ENCODE assay signal across 8 mouse cellular contexts in the genomic region with DNA sequence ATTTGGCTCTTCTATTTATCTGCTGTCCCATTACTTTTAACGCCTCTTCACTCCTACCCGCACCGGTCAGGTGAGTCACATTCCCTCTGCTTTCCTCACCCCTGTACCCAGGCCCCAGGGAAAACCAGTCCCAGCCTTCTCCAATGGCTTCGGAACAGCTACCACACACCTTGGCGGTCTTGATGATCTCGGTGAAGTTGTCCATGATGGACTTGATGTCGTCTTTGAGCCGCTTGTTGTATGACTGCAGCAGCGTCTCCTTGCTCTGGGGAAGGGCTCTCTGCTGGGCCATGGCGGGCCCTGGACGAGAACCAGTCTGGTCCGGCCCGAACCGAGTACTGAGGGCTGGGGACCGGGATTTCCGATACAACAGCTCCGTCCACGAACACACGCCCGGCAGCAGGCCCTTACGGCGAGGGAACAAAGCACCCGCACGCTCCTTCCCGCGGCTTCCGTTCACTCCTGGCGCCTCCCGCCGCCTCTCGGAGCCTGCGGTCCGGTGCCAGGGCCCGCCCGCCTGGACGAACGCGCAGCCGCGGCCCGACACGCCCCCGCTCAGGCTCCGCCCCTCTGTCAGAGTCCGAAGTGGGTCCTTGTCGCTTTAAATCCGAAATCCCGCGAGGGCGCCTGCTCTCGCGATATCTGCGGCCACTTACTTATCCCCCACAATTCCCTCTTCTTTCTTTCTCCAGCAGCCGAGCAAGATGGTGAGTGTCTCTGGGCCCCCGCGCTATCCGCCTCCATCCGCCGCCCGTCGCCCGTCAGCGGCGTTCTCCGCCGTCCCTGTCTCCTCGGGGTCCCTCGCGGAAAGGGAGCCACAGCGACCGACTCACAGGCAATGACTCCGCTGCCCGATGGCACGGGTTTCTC. TPM values are rescaled to one million over a fixed set of nuclear protein-coding genes. Genes with fewer than 3 reads are reported as not detected.
A peak's percentile ranks its signal among the peaks of the same experiment; 100 is the strongest.
DNase-seq lines count a peak whose midpoint lies in the region; ATAC-seq and TF ChIP-seq lines count a peak whose summit lies in the region.

TSS of gene Med22 (minus strand) at position 554 of the 870 bp plus-strand sequence.
TSS of gene Rpl7a (plus strand) at position 641 of the 870 bp plus-strand sequence.

- peak within 1 kb of the TSS; percentile 94 for H3K9ac ChIP-seq in forebrain, postnatal 0 days
- peak within 1 kb of the TSS; percentile 97 for H3K9ac ChIP-seq in lung, embryonic 15.5 days

- H3K36me3 ChIP-seq in G1E (replicated peaks) = peaks cover 82% of the 10 kb centered on the region
- H3K36me3 ChIP-seq in forebrain, postnatal 0 days (ENCODE audit: insufficient read depth) = peaks cover 56% of the 10 kb centered on the region
- peaks cover 64% of the 10 kb centered on the region for H3K36me3 ChIP-seq in lung, embryonic 15.5 days

- H3K4me2 ChIP-seq in forebrain, postnatal 0 days (ENCODE audit: low read depth) = peak within 1 kb of the TSS; percentile 99
- H3K4me2 ChIP-seq in lung, embryonic 15.5 days = peak within 1 kb of the TSS; percentile 80

- H3K27me3 ChIP-seq in G1E (ENCODE audit: insufficient read depth, low read length) = no peaks in the 10 kb centered on the region
- H3K27me3 ChIP-seq in forebrain, postnatal 0 days (ENCODE audit: insufficient read depth, low read length) = no peaks in the 10 kb centered on the region
- no peaks in the 10 kb centered on the region for H3K27me3 ChIP-seq in lung, embryonic 15.5 days

- H3K9me3 ChIP-seq in G1E (replicated peaks) = no peaks in the 10 kb centered on the region
- no peaks in the 10 kb centered on the region for H3K9me3 ChIP-seq in forebrain, postnatal 0 days (ENCODE audit: low read length)
- H3K9me3 ChIP-seq in lung, embryonic 15.5 days = no peaks in the 10 kb centered on the region

- DNase-seq in G1E (ENCODE audit: low spot score) = peak; percentile 88
- peak; percentile 99 to 100 for DNase-seq in cerebellum, adult 18-20 months
- DNase-seq in forebrain, postnatal 0 days = peak; percentile 99
- peak; percentile 100 for DNase-seq in heart, postnatal 4 days
- DNase-seq in layer of hippocampus, adult 8-10 months (ENCODE audit: low spot score in 2 of 2) = peak; percentile 98 to 100
- peak; percentile 98 for DNase-seq in ovary, adult 18-20 months (ENCODE audit: low spot score)
- DNase-seq in thymus, postnatal 0 days (ENCODE audit: low spot score) = peak; percentile 98

- peak within 1 kb of the TSS; percentile 97 for H3K27ac ChIP-seq in forebrain, postnatal 0 days (ENCODE audit: low read depth, low read length)
- H3K27ac ChIP-seq in lung, embryonic 15.5 days = peak within 1 kb of the TSS; percentile 90

- H3K4me1 ChIP-seq in G1E (ENCODE audit: insufficient read depth, low read depth, low read length) = peaks cover 73% of the 10 kb centered on the region
- peaks cover 22% of the 10 kb centered on the region for H3K4me1 ChIP-seq in forebrain, postnatal 0 days (ENCODE audit: insufficient read depth)
- peaks cover 45% of the 10 kb centered on the region for H3K4me1 ChIP-seq in lung, embryonic 15.5 days

- 2% methylated on average over 61 of the region's 74 CpGs for WGBS in forebrain, postnatal 0 days
- WGBS in lung, embryonic 15.5 days = under 1% methylated on average over 72 of the region's 74 CpGs

- no peak for TF ChIP-seq CTCF in G1E (IDR thresholded peaks at IDR 0.05; ENCODE audit: low read depth, low read length)
- no peak for TF ChIP-seq CTCF in forebrain, postnatal 0 days (IDR thresholded peaks at IDR 0.05; ENCODE audit: low read depth)

- peak; percentile 42; the same call in 1 of the 2 replicates for ATAC-seq in G1E (ENCODE audit: extremely low read depth, insufficient number of reproducible peaks, low FRiP score, poor library complexity, severe bottlenecking)
- peak; percentile 93 for ATAC-seq in forebrain, postnatal 0 days
- peak; percentile 93 for ATAC-seq in lung, embryonic 15.5 days (ENCODE audit: borderline replicate concordance, extremely low read depth, low FRiP score, low TSS enrichment)

- H3K4me3 ChIP-seq in G1E (ENCODE audit: low read depth, low read length) = peak within 1 kb of the TSS; percentile 99
- H3K4me3 ChIP-seq in forebrain, postnatal 0 days (ENCODE audit: low read depth, low read length) = peak within 1 kb of the TSS; percentile 71
- H3K4me3 ChIP-seq in lung, embryonic 15.5 days = peak within 1 kb of the TSS; percentile 69

RNA-seq across cellular contexts. Expression of gene Med22, which starts in this region (rescaled TPM):
- total RNA-seq in G1E (2014; fragmentation: Nextera tagmentation) (10.8 and 18.4 TPM in 2 replicates), G1E (2017) (24.6 and 26.0 TPM in 2 replicates)
- polyA plus RNA-seq in G1E (2012) = 75.9 and 83.9 TPM in 2 replicates
- 110 and 116 TPM in 2 replicates for total RNA-seq in forebrain, postnatal 0 days (2014; rRNA removed)
- polyA plus RNA-seq in forebrain, postnatal 0 days (2015; fragmentation: Nextera tagmentation; extraction: Ambion mirVana) = 163 and 180 TPM in 2 replicates
- 10 to 100 TPM; 30.2 to 36.1 TPM for total RNA-seq in heart, postnatal 4 days (2021)
- 10 to 100 TPM; 42.5 to 48.9 (median 47.4) TPM for total RNA-seq in layer of hippocampus, adult 8-10 months (2022)
- 52.0 and 53.7 TPM in 2 replicates for polyA plus RNA-seq in lung, embryonic 15.5 days (2015; fragmentation: Nextera tagmentation; extraction: Ambion mirVana)
- 28.5 and 30.7 TPM in 2 replicates for polyA plus RNA-seq in thymus, postnatal 0 days (2015; fragmentation: Nextera tagmentation; extraction: Ambion mirVana)

RNA-seq across cellular contexts. Expression of gene Rpl7a, which starts in this region (rescaled TPM):
- total RNA-seq in G1E (2014; fragmentation: Nextera tagmentation) = 1,025 and 1,074 TPM in 2 replicates
- 2,095 and 2,519 TPM in 2 replicates for total RNA-seq in G1E (2017)
- 4,098 and 5,305 TPM in 2 replicates for polyA plus RNA-seq in G1E (2012)
- 1,164 and 1,963 TPM in 2 replicates for total RNA-seq in forebrain, postnatal 0 days (2014; rRNA removed)
- 522 and 611 TPM in 2 replicates for polyA plus RNA-seq in forebrain, postnatal 0 days (2015; fragmentation: Nextera tagmentation; extraction: Ambion mirVana)
- 100 to 1,000 TPM; 414 to 433 TPM for total RNA-seq in heart, postnatal 4 days (2021)
- 100 to 1,000 TPM; 201 to 291 (median 240) TPM for total RNA-seq in layer of hippocampus, adult 8-10 months (2022)
- polyA plus RNA-seq in lung, embryonic 15.5 days (2015; fragmentation: Nextera tagmentation; extraction: Ambion mirVana) = 614 and 640 TPM in 2 replicates
- 763 and 778 TPM in 2 replicates for polyA plus RNA-seq in thymus, postnatal 0 days (2015; fragmentation: Nextera tagmentation; extraction: Ambion mirVana)

Comparison
In these comparisons a context has a peak if more than half of its experiments do, and no peak if none do; other contexts are left out.
1. Peak in every context shown above with its lines: DNase-seq, ATAC-seq, H3K4me3 ChIP-seq and H3K27ac ChIP-seq.
2. ATAC-seq: peak in every context shown above with its lines; median percentile 93 in forebrain, postnatal 0 days; 93 in lung, embryonic 15.5 days; 42 in G1E.